Mouse (Mus musculus): ENCODE results near the gene Nr1h2. TPM values are rescaled to one million over a fixed set of nuclear protein-coding genes. Genes with fewer than 3 reads are reported as not detected.

Nr1h2 gene
- polyA plus RNA-seq, 1 experiment = 49.7 TPM

DNA sequence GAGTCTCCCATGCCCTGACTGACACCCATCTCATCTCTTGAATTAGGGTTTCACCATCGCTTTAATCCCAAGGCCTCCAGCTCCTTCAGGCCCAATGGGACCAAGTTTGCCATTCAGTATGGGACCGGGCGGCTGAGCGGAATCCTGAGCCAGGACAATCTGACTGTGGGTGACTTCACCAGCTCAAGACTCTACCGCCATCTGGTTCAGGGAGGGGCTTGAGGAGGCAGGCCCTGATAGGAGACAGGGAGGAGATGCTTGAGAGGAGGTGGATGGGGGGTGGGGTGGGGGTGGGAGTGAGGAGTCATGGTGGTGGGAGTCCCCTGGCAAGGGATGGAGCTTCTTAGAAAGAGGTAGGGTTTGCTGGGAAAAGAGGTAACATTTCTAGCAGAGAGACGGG, 27.9 kb upstream of the Nr1h2 start:
- Histone ChIP-seq H3K4me3 (replicated peaks) (no peak overlapping the region), H3K4me1 (ENCODE audit: control insufficient read depth) (peaks cover 4% of the 10 kb centered on the region; the same call in 1 of the 2 replicates), H3K9me3 (ENCODE audit: control insufficient read depth, low read length) (0 out of 2 replicates have a peak, but pooled peaks cover 2% of the 10 kb centered on the region), H3K27me3 (ENCODE audit: control insufficient read depth) (peaks cover 46% of the 10 kb centered on the region), H3K36me3 (ENCODE audit: control insufficient read depth) (no peaks in the 10 kb centered on the region)
- no peak for TF ChIP-seq GATA1 (IDR thresholded peaks at IDR 0.05; ENCODE audit: low read length)
- no peak for TF ChIP-seq TAL1 (IDR thresholded peaks at IDR 0.05; ENCODE audit: low read length)

DNA sequence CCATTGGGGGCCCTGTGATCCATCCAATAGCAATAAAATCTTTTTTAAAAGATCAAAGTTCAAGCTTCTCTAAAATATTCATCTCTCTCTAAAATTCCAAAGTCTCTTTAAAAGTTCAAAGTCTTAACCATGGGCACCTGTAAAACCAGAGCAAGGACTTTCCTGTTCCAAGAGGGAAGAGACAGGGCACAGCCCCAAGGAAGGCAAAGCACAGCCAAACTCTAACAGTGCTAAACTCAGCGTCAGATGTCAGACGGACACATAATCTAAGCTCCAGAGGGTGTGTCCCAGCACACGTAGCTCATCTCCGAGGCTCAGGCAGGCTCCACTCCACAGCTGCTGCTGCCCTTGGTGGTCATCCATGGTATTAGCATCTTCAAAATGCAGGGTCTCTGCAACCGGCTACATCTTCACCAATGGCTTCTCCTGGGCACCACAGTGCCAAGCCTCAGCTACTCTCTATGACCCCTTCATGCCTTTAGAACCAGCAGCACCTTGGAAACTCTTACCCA, 22.6 kb upstream of the Nr1h2 start:
- H3K36me3 ChIP-seq (ENCODE audit: control insufficient read depth) = no peaks in the 10 kb centered on the region
- H3K9me3 ChIP-seq (ENCODE audit: control insufficient read depth, low read length) = 0 out of 2 replicates have a peak, but pooled peaks cover 2% of the 10 kb centered on the region
- H3K4me1 ChIP-seq (ENCODE audit: control insufficient read depth) = peaks cover 2% of the 10 kb centered on the region; the same call in 1 of the 2 replicates
- H3K4me3 ChIP-seq (replicated peaks) = no peak overlapping the region
- H3K27me3 ChIP-seq (ENCODE audit: control insufficient read depth) = peaks cover 6% of the 10 kb centered on the region
- TF ChIP-seq TAL1 (IDR thresholded peaks at IDR 0.05; ENCODE audit: low read length) = no peak
- TF ChIP-seq GATA1 (IDR thresholded peaks at IDR 0.05; ENCODE audit: low read length) = no peak

DNA sequence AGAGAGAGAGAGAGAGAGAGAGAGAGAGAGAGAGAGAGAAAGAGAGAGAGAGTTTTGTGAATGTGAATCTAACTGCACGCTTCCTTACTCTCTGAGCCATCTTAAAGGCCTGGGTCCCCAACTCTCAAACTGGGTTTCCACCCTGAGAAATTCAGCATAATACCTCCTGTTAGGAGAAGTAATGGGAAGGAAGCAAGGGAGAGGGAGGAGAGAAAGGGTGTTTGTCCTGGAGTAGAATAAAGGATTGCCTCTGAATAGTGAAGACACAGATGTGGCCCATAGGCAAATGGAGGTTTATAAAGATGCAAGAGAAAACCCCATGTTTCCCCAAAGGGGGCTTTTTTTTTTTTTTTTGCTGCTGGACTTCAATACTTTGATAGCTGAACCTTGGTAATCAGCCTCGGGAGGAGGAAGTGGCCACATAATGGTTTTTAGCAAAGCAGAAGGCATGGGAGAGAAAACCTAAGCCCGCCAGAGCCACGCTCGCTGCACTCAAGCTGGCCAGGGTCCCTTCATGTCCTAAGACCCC, 19.3 kb upstream of the Nr1h2 start:
- TF ChIP-seq GATA1 (IDR thresholded peaks at IDR 0.05; ENCODE audit: low read length) (no peak), TAL1 (IDR thresholded peaks at IDR 0.05; ENCODE audit: low read length) (no peak)
- Histone ChIP-seq H3K4me1 (ENCODE audit: control insufficient read depth) (no peaks in the 10 kb centered on the region), H3K9me3 (ENCODE audit: control insufficient read depth, low read length) (no peaks in the 10 kb centered on the region), H3K27me3 (ENCODE audit: control insufficient read depth) (peaks cover 5% of the 10 kb centered on the region), H3K36me3 (ENCODE audit: control insufficient read depth) (no peaks in the 10 kb centered on the region), H3K4me3 (replicated peaks) (no peak overlapping the region)

DNA sequence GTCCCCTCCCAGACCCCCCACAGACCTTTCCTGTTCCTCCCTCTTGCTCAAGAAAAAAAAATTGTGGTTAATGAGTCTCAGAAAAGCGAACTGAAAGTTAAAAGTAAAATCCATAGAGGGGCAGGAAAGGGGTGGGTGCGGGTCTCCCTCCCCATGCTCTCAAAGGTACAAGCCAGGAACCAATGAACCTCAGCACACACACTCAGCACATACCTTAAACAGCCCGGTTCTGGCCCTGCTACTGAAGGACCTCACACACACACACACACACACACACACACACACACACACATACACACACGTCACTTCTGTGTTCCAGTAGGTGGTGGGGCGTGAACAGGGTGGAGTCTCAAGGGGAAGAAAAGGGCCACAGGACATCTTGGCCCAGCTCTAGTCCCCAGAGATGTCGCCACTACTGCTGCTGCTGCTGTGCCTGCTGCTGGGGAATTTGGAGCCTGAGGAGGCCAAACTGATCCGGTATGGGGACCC, 18.5 kb upstream of the Nr1h2 start, which contains the start of gene Napsa:
TSS of gene Napsa (plus strand) at position 168 of the 489 bp plus-strand sequence.
- peaks cover 5% of the 10 kb centered on the region for H3K27me3 ChIP-seq (ENCODE audit: control insufficient read depth)
- H3K9me3 ChIP-seq (ENCODE audit: control insufficient read depth, low read length) = no peaks in the 10 kb centered on the region
- TF ChIP-seq TAL1 (IDR thresholded peaks at IDR 0.05; ENCODE audit: low read length) = no peak
- TF ChIP-seq GATA1 (IDR thresholded peaks at IDR 0.05; ENCODE audit: low read length) = no peak
- no peaks in the 10 kb centered on the region for H3K4me1 ChIP-seq (ENCODE audit: control insufficient read depth)
- no peaks in the 10 kb centered on the region for H3K36me3 ChIP-seq (ENCODE audit: control insufficient read depth)
- H3K4me3 ChIP-seq (replicated peaks) = no peak within 1 kb of the TSS

DNA sequence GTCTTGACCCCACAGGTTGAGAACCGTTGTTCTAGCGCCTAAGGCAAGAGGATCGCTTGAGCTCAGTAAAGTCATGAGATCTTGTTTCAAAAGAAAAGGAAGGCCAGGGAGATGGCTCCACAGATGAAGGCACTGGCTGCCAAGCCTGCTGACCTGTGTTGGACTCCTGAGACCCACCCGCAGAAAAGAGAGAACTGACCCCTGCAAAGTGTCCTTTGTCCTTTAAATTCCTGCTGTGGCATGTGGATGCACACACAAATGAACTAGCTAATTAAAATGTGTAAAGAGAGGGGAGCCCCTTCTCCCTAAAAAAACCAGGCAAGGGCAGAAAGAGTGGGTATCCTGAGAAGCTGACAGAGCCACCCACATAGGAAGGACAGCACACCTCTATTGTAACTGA, 18.1 kb upstream of the Nr1h2 start:
- Histone ChIP-seq H3K36me3 (ENCODE audit: control insufficient read depth) (no peaks in the 10 kb centered on the region), H3K4me3 (replicated peaks) (no peak overlapping the region), H3K4me1 (ENCODE audit: control insufficient read depth) (no peaks in the 10 kb centered on the region), H3K9me3 (ENCODE audit: control insufficient read depth, low read length) (no peaks in the 10 kb centered on the region), H3K27me3 (ENCODE audit: control insufficient read depth) (peaks cover 5% of the 10 kb centered on the region)
- TF ChIP-seq TAL1 (IDR thresholded peaks at IDR 0.05; ENCODE audit: low read length) = no peak
- no peak for TF ChIP-seq GATA1 (IDR thresholded peaks at IDR 0.05; ENCODE audit: low read length)

DNA sequence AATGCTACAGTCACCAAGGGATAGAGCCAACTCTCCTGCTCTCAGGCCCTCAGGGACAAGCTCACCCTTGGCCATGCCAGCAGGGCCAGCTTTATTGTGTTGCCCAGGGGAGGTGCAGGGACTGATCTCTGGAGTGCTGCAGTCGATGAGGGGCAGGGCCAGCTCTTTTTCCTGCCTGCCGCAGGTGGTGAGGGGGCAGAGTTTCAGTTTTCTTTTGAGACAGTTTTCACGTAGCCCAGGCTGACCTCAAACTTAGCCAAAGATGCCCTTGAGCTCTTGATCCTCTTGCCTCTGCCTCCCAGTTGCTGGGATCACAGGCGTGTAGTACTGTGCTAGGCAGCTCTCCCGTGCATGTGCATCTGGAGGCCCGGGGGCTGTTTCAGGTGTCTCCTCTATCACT, 17.2 kb upstream of the Nr1h2 start:
- TF ChIP-seq GATA1 (IDR thresholded peaks at IDR 0.05; ENCODE audit: low read length) (no peak), TAL1 (IDR thresholded peaks at IDR 0.05; ENCODE audit: low read length) (no peak)
- peaks cover 5% of the 10 kb centered on the region for H3K27me3 ChIP-seq (ENCODE audit: control insufficient read depth)
- H3K4me1 ChIP-seq (ENCODE audit: control insufficient read depth) = no peaks in the 10 kb centered on the region
- no peaks in the 10 kb centered on the region for H3K36me3 ChIP-seq (ENCODE audit: control insufficient read depth)
- H3K4me3 ChIP-seq (replicated peaks) = no peak overlapping the region
- no peaks in the 10 kb centered on the region for H3K9me3 ChIP-seq (ENCODE audit: control insufficient read depth, low read length)

DNA sequence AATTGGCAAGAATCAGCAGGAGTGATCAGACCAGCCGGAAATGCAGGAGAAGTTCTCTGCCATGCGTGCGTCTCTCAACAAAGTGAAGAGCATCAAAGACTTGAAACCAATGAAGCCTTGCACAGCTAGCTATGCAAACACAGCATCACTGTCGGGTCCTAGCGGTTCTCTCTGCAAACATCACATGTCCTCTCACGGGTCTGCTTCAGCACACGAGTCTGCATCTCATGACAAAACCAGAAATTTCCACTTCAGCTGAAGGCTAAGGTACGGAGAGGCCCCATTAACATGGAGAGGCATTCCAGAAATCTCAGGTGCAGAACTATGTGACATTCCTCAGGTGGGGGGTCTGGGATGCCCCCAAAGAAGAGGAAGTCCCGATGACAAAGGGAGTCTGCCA, 15.1 kb upstream of the Nr1h2 start:
- H3K4me1 ChIP-seq (ENCODE audit: control insufficient read depth) = no peaks in the 10 kb centered on the region
- H3K4me3 ChIP-seq (replicated peaks) = no peak overlapping the region
- peaks cover 7% of the 10 kb centered on the region for H3K27me3 ChIP-seq (ENCODE audit: control insufficient read depth)
- no peaks in the 10 kb centered on the region for H3K9me3 ChIP-seq (ENCODE audit: control insufficient read depth, low read length)
- H3K36me3 ChIP-seq (ENCODE audit: control insufficient read depth) = no peaks in the 10 kb centered on the region
- no peak for TF ChIP-seq TAL1 (IDR thresholded peaks at IDR 0.05; ENCODE audit: low read length)
- no peak for TF ChIP-seq GATA1 (IDR thresholded peaks at IDR 0.05; ENCODE audit: low read length)

DNA sequence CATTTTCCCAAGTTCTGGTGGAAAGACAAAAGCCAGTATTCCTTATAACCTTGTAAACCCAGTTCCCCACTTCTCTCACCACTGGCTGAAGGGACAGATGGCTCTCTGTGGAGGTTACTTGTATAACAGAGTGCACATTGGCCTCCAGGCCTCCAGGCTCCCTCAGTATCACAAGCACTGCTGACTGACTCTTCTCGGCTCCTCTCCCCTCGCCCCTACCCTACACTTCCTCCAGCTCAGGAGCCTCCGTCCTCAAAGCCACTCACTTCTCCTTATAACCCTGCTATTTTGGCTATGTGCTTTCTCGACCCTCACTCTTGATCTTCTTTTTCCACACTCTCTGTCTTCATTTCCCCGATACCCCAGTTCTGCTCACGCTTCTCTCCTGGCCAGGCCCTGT, 11.7 kb upstream of the Nr1h2 start:
- TF ChIP-seq TAL1 (IDR thresholded peaks at IDR 0.05; ENCODE audit: low read length) (no peak), GATA1 (IDR thresholded peaks at IDR 0.05; ENCODE audit: low read length) (no peak)
- no peaks in the 10 kb centered on the region for H3K36me3 ChIP-seq (ENCODE audit: control insufficient read depth)

DNA sequence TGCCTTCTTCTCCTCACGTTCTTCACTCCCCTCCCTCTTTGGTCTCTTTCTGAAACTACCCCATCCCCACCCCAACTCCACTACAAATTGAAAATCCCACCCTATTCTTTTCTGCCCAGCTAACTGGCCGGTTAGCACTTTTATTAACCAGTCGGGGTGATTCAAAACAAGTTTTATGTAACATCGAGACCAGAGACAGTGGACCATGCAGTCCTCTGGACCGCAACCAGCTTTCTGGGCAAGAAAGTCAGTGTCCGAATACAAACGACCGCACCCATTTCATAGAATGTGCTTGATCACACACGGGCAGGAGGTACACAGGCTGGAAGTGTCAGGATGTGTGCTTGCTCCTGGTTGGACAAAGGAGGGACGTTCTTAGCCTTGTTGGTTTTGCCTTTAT, 10.7 kb upstream of the Nr1h2 start:
- H3K27me3 ChIP-seq (ENCODE audit: control insufficient read depth) = peaks cover 3% of the 10 kb centered on the region; the same call in 1 of the 2 replicates
- no peaks in the 10 kb centered on the region for H3K36me3 ChIP-seq (ENCODE audit: control insufficient read depth)
- TF ChIP-seq GATA1 (IDR thresholded peaks at IDR 0.05; ENCODE audit: low read length) (no peak), TAL1 (IDR thresholded peaks at IDR 0.05; ENCODE audit: low read length) (no peak)
- no peaks in the 10 kb centered on the region for H3K4me1 ChIP-seq (ENCODE audit: control insufficient read depth)
- H3K9me3 ChIP-seq (ENCODE audit: control insufficient read depth, low read length) = no peaks in the 10 kb centered on the region
- H3K4me3 ChIP-seq (replicated peaks) = no peak overlapping the region

More for the DNA sequence above, 11.7 kb upstream of the Nr1h2 start:
- H3K27me3 ChIP-seq (ENCODE audit: control insufficient read depth) = peaks cover 3% of the 10 kb centered on the region; the same call in 1 of the 2 replicates
- no peaks in the 10 kb centered on the region for H3K9me3 ChIP-seq (ENCODE audit: control insufficient read depth, low read length)
- H3K4me3 ChIP-seq (replicated peaks) = no peak overlapping the region
- no peaks in the 10 kb centered on the region for H3K4me1 ChIP-seq (ENCODE audit: control insufficient read depth)

Measured in erythroblast, embryonic 14.5 days (primary cell).